Mouse (Mus musculus) midbrain, embryonic 11.5 days (tissue): Measurements from ENCODE around the gene Nacc2. TPM values are rescaled to one million over a fixed set of nuclear protein-coding genes. Genes with fewer than 3 reads are reported as not detected.

Experiments used
- ATAC-seq: fragments of 200-750 bp; cut with Nextera tagmentation; 2 replicates; pipeline ENCODE4 v1.8.0; 2017; ENCODE audit warnings: moderate TSS enrichment, moderate library complexity; ENCODE audit not compliant: low FRiP score
- DNase-seq: peaks from one replicate; pipeline ENCODE4 v3.0.0; 2015; ENCODE audit warnings: low spot score; ENCODE audit errors: missing footprints
- H3K27ac ChIP-seq: fragments of 300-500 bp; sonication (generic); 2 replicates; pipeline ENCODE4 v1.5.1; 2014; ENCODE audit warnings: low read depth, low read length
- H3K27me3 ChIP-seq: fragments of 300-500 bp; sonication (generic); 2 replicates; pipeline ENCODE4 v1.6.1; 2014; ENCODE audit warnings: mild to moderate bottlenecking, low read length, moderate library complexity, mixed read lengths; ENCODE audit not compliant: control insufficient read depth, insufficient read depth
- H3K36me3 ChIP-seq: fragments of 300-500 bp; sonication (generic); 2 replicates; pipeline ENCODE4 v1.6.1; 2014; ENCODE audit warnings: mild to moderate bottlenecking, low read length, moderate library complexity, mixed read lengths; ENCODE audit not compliant: control insufficient read depth, insufficient read depth
- H3K4me1 ChIP-seq: fragments of 300-500 bp; sonication (generic); 2 replicates; pipeline ENCODE4 v1.6.1; 2014; ENCODE audit warnings: low read length; ENCODE audit not compliant: control insufficient read depth, insufficient read depth
- H3K4me2 ChIP-seq: fragments of 300-500 bp; sonication (generic); 2 replicates; pipeline ENCODE4 v1.6.1; 2014; ENCODE audit warnings: mild to moderate bottlenecking, moderate library complexity
- H3K4me3 ChIP-seq: fragments of 300-500 bp; sonication (generic); 2 replicates; pipeline ENCODE4 v1.5.1; 2014; ENCODE audit warnings: low read depth, low read length
- H3K9ac ChIP-seq: fragments of 300-500 bp; sonication (generic); 2 replicates; pipeline ENCODE4 v1.6.1; 2014; ENCODE audit warnings: low read length
- H3K9me3 ChIP-seq: fragments of 300-500 bp; sonication (generic); 2 replicates; pipeline ENCODE4 v1.6.1; 2016; ENCODE audit warnings: low read length; ENCODE audit not compliant: control insufficient read depth
- WGBS: fragments of 180-500 bp; shearing (Covaris S2); extraction: QIAGEN DNeasy Blood & Tissue Kit; methylation state at CpG from one replicate; pipeline ENCODE4 v1.1.7; 2014; 5-methylcytosine and 5-hydroxymethylcytosine counted together
- polyA plus RNA-seq: library from polyadenylated mRNA; unstranded; fragments of >200 nt; fragmentation: Nextera tagmentation; extraction: Ambion mirVana; gene quantifications from 2 replicates; pipeline ENCODE4 v1.2.1, GENCODE M21; 2014

Gene Nacc2
- polyA plus RNA-seq, 1 experiment from 2014 or later, result 4.0 TPM

GRCm38 (mm10) chr2:26074551-26074950 is 48.5 kb downstream of the Nacc2 start:
- 88% methylated on average over 5 of the region's 5 CpGs for WGBS
- Histone ChIP-seq H3K9ac (no peak overlapping the region), H3K27me3 (no peaks in the 10 kb centered on the region), H3K36me3 (no peaks in the 10 kb centered on the region), H3K4me2 (no peak overlapping the region), H3K9me3 (no peaks in the 10 kb centered on the region), H3K27ac (no peak overlapping the region), H3K4me1 (no peaks in the 10 kb centered on the region), H3K4me3 (no peak overlapping the region)
- DNase-seq, result peak; percentile 78
- no peak for ATAC-seq

GRCm38 (mm10) chr2:26068592-26068991 is 54.4 kb downstream of the Nacc2 start:
- DNase-seq, result no peak
- no peaks in the 10 kb centered on the region for H3K4me1 ChIP-seq
- H3K9me3 ChIP-seq, result no peaks in the 10 kb centered on the region
- no peak overlapping the region for H3K4me2 ChIP-seq
- H3K27me3 ChIP-seq, result no peaks in the 10 kb centered on the region
- no peak overlapping the region for H3K27ac ChIP-seq
- no peak overlapping the region for H3K4me3 ChIP-seq
- 96% methylated on average over 1 of the region's 1 CpGs for WGBS
- H3K9ac ChIP-seq, result no peak overlapping the region
- no peaks in the 10 kb centered on the region for H3K36me3 ChIP-seq
- ATAC-seq, result no peak

- no peak overlapping the region for H3K9ac ChIP-seq
- H3K4me2 ChIP-seq, result no peak overlapping the region
- H3K36me3 ChIP-seq, result no peaks in the 10 kb centered on the region
- WGBS, result 83% methylated on average over 7 of the region's 7 CpGs
- H3K27me3 ChIP-seq, result no peaks in the 10 kb centered on the region
- no peak overlapping the region for H3K4me3 ChIP-seq
- no peak overlapping the region for H3K27ac ChIP-seq
- H3K4me1 ChIP-seq, result no peaks in the 10 kb centered on the region
- no peaks in the 10 kb centered on the region for H3K9me3 ChIP-seq
- DNase-seq (peak; percentile 47), ATAC-seq (no peak)
Measured at GRCm38 (mm10) chr2:26068175-26068574, 54.8 kb downstream of the Nacc2 start.

- Histone ChIP-seq H3K27ac (no peak overlapping the region), H3K9me3 (no peaks in the 10 kb centered on the region), H3K9ac (no peak overlapping the region), H3K27me3 (no peaks in the 10 kb centered on the region), H3K36me3 (no peaks in the 10 kb centered on the region), H3K4me3 (no peak overlapping the region), H3K4me1 (no peaks in the 10 kb centered on the region), H3K4me2 (no peak overlapping the region)
- DNase-seq (peak; percentile 8), ATAC-seq (no peak)
- 82% methylated on average over 14 of the region's 14 CpGs for WGBS
Measured at GRCm38 (mm10) chr2:26066527-26066926, 56.5 kb downstream of the Nacc2 start.

- no peak overlapping the region for H3K9ac ChIP-seq
- ATAC-seq (no peak), DNase-seq (peak; percentile 47)
- no peaks in the 10 kb centered on the region for H3K27me3 ChIP-seq
- H3K9me3 ChIP-seq, result no peaks in the 10 kb centered on the region
- H3K4me1 ChIP-seq, result no peaks in the 10 kb centered on the region; the same call in 1 of the 2 replicates
- no peak overlapping the region for H3K4me3 ChIP-seq
- H3K4me2 ChIP-seq, result no peak overlapping the region
- H3K36me3 ChIP-seq, result no peaks in the 10 kb centered on the region
- 74% methylated on average over 13 of the region's 13 CpGs for whole genome bisulfite sequencing
- H3K27ac ChIP-seq, result no peak overlapping the region
Measured at GRCm38 (mm10) chr2:26062742-26063427, 60.1 kb downstream of the Nacc2 start.

GRCm38 (mm10) chr2:26062241-26062640 is 60.8 kb downstream of the Nacc2 start:
- Histone ChIP-seq H3K27ac (no peak overlapping the region), H3K4me3 (no peak overlapping the region), H3K9me3 (no peaks in the 10 kb centered on the region), H3K4me1 (no peaks in the 10 kb centered on the region; the same call in 1 of the 2 replicates), H3K27me3 (no peaks in the 10 kb centered on the region), H3K4me2 (no peak overlapping the region), H3K9ac (no peak overlapping the region), H3K36me3 (no peaks in the 10 kb centered on the region)
- no peak for ATAC-seq
- peak; percentile 70 for DNase-seq
- 77% methylated on average over 4 of the region's 4 CpGs for whole genome bisulfite sequencing

GRCm38 (mm10) chr2:26061018-26061666 is 61.9 kb downstream of the Nacc2 start:
- Histone ChIP-seq H3K9ac (no peak overlapping the region), H3K4me2 (no peak overlapping the region), H3K27ac (no peak overlapping the region), H3K27me3 (no peaks in the 10 kb centered on the region), H3K4me3 (no peak overlapping the region), H3K4me1 (no peaks in the 10 kb centered on the region; the same call in 1 of the 2 replicates), H3K9me3 (no peaks in the 10 kb centered on the region), H3K36me3 (no peaks in the 10 kb centered on the region)
- WGBS, result 81% methylated on average over 21 of the region's 21 CpGs
- ATAC-seq (no peak), DNase-seq (peak; percentile 56)

- H3K4me2 ChIP-seq, result no peak overlapping the region
- no peaks in the 10 kb centered on the region for H3K36me3 ChIP-seq
- DNase-seq (no peak), ATAC-seq (no peak)
- 92% methylated on average over 7 of the region's 7 CpGs for WGBS
- no peaks in the 10 kb centered on the region for H3K9me3 ChIP-seq
- H3K4me1 ChIP-seq, result no peaks in the 10 kb centered on the region; the same call in 1 of the 2 replicates
- no peak overlapping the region for H3K4me3 ChIP-seq
- H3K9ac ChIP-seq, result no peak overlapping the region
- H3K27ac ChIP-seq, result no peak overlapping the region
- no peaks in the 10 kb centered on the region for H3K27me3 ChIP-seq
Measured at GRCm38 (mm10) chr2:26057053-26057452, 66.0 kb downstream of the Nacc2 start.

- no peaks in the 10 kb centered on the region for H3K27me3 ChIP-seq
- no peak overlapping the region for H3K4me3 ChIP-seq
- H3K4me2 ChIP-seq, result no peak overlapping the region
- no peak overlapping the region for H3K27ac ChIP-seq
- DNase-seq, result peak; percentile 75
- H3K9ac ChIP-seq, result no peak overlapping the region
- H3K4me1 ChIP-seq, result no peaks in the 10 kb centered on the region; the same call in 1 of the 2 replicates
- no peaks in the 10 kb centered on the region for H3K9me3 ChIP-seq
- ATAC-seq, result no peak
- WGBS, result 74% methylated on average over 5 of the region's 5 CpGs
- no peaks in the 10 kb centered on the region for H3K36me3 ChIP-seq
Measured at GRCm38 (mm10) chr2:26056226-26056625, 66.8 kb downstream of the Nacc2 start.
